Comparison of ENCODE assay signal across 8 mouse cellular contexts in the genomic region with DNA sequence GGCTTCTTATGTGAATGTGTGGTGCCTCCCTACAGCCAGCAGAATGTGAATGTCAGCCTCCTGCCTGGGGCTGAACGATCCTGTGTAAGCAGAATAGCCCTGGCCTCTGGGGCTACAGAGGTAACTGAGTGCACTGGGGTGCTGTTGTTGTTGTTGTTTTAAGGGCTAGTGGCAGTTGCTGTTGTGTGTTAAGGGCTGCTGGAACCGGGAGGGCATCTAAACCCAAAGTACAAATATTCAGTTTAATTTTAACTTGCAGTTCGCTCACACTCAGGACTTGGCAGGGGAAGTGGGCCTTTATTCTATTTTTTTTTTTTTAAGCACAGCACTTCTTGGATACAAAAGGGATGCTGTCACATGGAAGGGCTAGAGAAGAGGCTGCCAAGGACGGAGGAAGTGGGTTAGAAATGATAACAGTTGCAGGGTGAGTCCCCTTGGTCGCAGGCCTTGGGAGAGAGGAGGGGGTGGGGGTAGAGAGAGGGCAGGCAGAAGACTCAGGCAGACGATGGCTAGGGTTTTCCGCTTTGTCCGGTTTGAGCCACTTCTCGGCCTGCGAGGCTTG. TPM values are rescaled to one million over a fixed set of nuclear protein-coding genes. Genes with fewer than 3 reads are reported as not detected.
A peak's percentile ranks its signal among the peaks of the same experiment; 100 is the strongest.
DNase-seq lines count a peak whose midpoint lies in the region; ATAC-seq and TF ChIP-seq lines count a peak whose summit lies in the region.

No protein-coding gene starts in this region.

- TF ChIP-seq CTCF in liver, adult 2 months (IDR thresholded peaks at IDR 0.05; ENCODE audit: low read depth, low read length): no peak
- TF ChIP-seq CTCF in brain, embryonic 14.5 days (IDR thresholded peaks at IDR 0.05; ENCODE audit: borderline replicate concordance, extremely low read depth, insufficient read depth, insufficient read length): no peak

- ATAC-seq in hindbrain, embryonic 13.5 days (ENCODE audit: low FRiP score): no peak
- ATAC-seq in liver, embryonic 16.5 days (ENCODE audit: low read depth): no peak

- H3K4me1 ChIP-seq in liver, adult 2 months (ENCODE audit: control insufficient read depth, insufficient read depth, low read length): peaks cover 58% of the 10 kb centered on the region
- peaks cover 96% of the 10 kb centered on the region for H3K4me1 ChIP-seq in hindbrain, embryonic 13.5 days (replicated peaks)
- H3K4me1 ChIP-seq in liver, embryonic 16.5 days (ENCODE audit: control insufficient read depth, low read depth, low read length): peaks cover 86% of the 10 kb centered on the region

- no peak overlapping the region for H3K4me2 ChIP-seq in hindbrain, embryonic 13.5 days
- H3K4me2 ChIP-seq in liver, embryonic 16.5 days (ENCODE audit: low read depth, low read length): peak overlapping the region; percentile 5; the same call in 1 of the 2 replicates

- peaks cover 36% of the 10 kb centered on the region for H3K79me2 ChIP-seq in liver, adult 2 months (ENCODE audit: control insufficient read depth, insufficient read depth, low read length)

- intact Hi-C loops in left cerebral cortex, postnatal 10 days (cut with DNase I): no loop called here

- no peak for TF ChIP-seq POLR2A in liver, adult 2 months (IDR thresholded peaks at IDR 0.05; ENCODE audit: extremely low read depth, insufficient read depth, low read length)
- TF ChIP-seq POLR2A in brain, embryonic 14.5 days (IDR thresholded peaks at IDR 0.05; ENCODE audit: borderline replicate concordance, extremely low read depth, insufficient read depth, insufficient read length, poor library complexity, severe bottlenecking): no peak

- DNase-seq in liver, adult 2 months (ENCODE audit: extremely low read depth, low read depth, low spot score): peak; percentile 97
- DNase-seq in liver: no peak
- DNase-seq in brain, embryonic 14.5 days (ENCODE audit: low read depth): peak; percentile 70
- DNase-seq in retina, embryonic 14.5 days (ENCODE audit: low spot score): no peak
- DNase-seq in gastrocnemius, adult 8-10 months (ENCODE audit: low spot score in 2 of 2): no peak
- DNase-seq in left cerebral cortex, postnatal 10 days (ENCODE audit: extremely low spot score in 1 of 2, low spot score in 2 of 2): no peak

- H3K36me3 ChIP-seq in liver, adult 2 months (ENCODE audit: control insufficient read depth, insufficient read depth, low read length): no peaks in the 10 kb centered on the region
- H3K36me3 ChIP-seq in hindbrain, embryonic 13.5 days: no peaks in the 10 kb centered on the region
- H3K36me3 ChIP-seq in liver, embryonic 16.5 days (ENCODE audit: control insufficient read depth, insufficient read depth): 0 out of 2 replicates have a peak, but pooled peaks cover 3% of the 10 kb centered on the region

- no peaks in the 10 kb centered on the region for H3K9me3 ChIP-seq in hindbrain, embryonic 13.5 days
- H3K9me3 ChIP-seq in liver, embryonic 16.5 days (replicated peaks; ENCODE audit: control insufficient read depth, low read length): no peaks in the 10 kb centered on the region

- peak overlapping the region; percentile 56 for H3K9ac ChIP-seq in liver, adult 2 months (ENCODE audit: low read depth, low read length)
- H3K9ac ChIP-seq in hindbrain, embryonic 13.5 days: peak overlapping the region; percentile 35; the same call in 1 of the 2 replicates
- H3K9ac ChIP-seq in liver, embryonic 16.5 days (ENCODE audit: low read depth, low read length): no peak overlapping the region

- peak overlapping the region; percentile 99 for H3K27ac ChIP-seq in liver, adult 2 months (replicated peaks; ENCODE audit: insufficient read depth, low read depth, low read length)
- peak overlapping the region; percentile 61 for H3K27ac ChIP-seq in hindbrain, embryonic 13.5 days
- peak overlapping the region; percentile 70 for H3K27ac ChIP-seq in liver, embryonic 16.5 days (ENCODE audit: low read length)

- no peaks in the 10 kb centered on the region for H3K27me3 ChIP-seq in liver, adult 2 months (ENCODE audit: control insufficient read depth, insufficient read depth, low read length)
- H3K27me3 ChIP-seq in hindbrain, embryonic 13.5 days: no peaks in the 10 kb centered on the region
- H3K27me3 ChIP-seq in liver, embryonic 16.5 days (ENCODE audit: control insufficient read depth, insufficient read depth, low read depth, low read length): no peaks in the 10 kb centered on the region

- H3K4me3 ChIP-seq in liver, adult 2 months (ENCODE audit: insufficient read depth, low read depth, low read length): no peak overlapping the region
- H3K4me3 ChIP-seq in hindbrain, embryonic 13.5 days: no peak overlapping the region
- no peak overlapping the region for H3K4me3 ChIP-seq in liver, embryonic 16.5 days (ENCODE audit: low read depth, low read length)

- 3% methylated on average over 10 of the region's 10 CpGs for WGBS in liver, adult 2 months
- WGBS in hindbrain, embryonic 13.5 days: 54% methylated on average over 10 of the region's 10 CpGs
- whole genome bisulfite sequencing in liver, embryonic 16.5 days (ENCODE audit: insufficient replicate concordance): 21% methylated on average over 10 of the region's 10 CpGs

RNA-seq across cellular contexts. Expression of gene Anp32a, which starts 26.5 kb away (rescaled TPM):
- total RNA-seq in liver, adult 2 months (2014; rRNA removed): 78.8 and 96.2 TPM in 2 replicates
- 27.3 and 32.2 TPM in 2 replicates for polyA plus RNA-seq in liver, adult 2 months (2012; rRNA removed)
- polyA plus RNA-seq in brain, embryonic 14.5 days (2012; rRNA removed): 207 and 332 TPM in 2 replicates
- polyA plus RNA-seq in hindbrain, embryonic 13.5 days (2015; fragmentation: Nextera tagmentation; extraction: Ambion mirVana): 149 and 172 TPM in 2 replicates
- polyA plus RNA-seq in liver, embryonic 16.5 days (2015; fragmentation: Nextera tagmentation; extraction: Ambion mirVana): 54.2 and 57.5 TPM in 2 replicates
- total RNA-seq in gastrocnemius, adult 8-10 months (2022): 10 to 100 TPM; 56.9 to 73.2 (median 69.1) TPM
- 100 to 1,000 TPM; 232 to 233 TPM for total RNA-seq in left cerebral cortex, postnatal 10 days (2021)

Comparison
In these comparisons a context has a peak if more than half of its experiments do, and no peak if none do; other contexts are left out.
1. DNase-seq: peak in liver, adult 2 months (single experiment) and brain, embryonic 14.5 days (single experiment); none in liver (single experiment), retina, embryonic 14.5 days (single experiment), gastrocnemius, adult 8-10 months (0 of 2) and left cerebral cortex, postnatal 10 days (0 of 2).
2. Peak in every context shown above with its lines, with median percentiles within 50 percentile points of each other: H3K27ac ChIP-seq.